Mouse (Mus musculus): ENCODE results near the gene Crygc.

Crygc gene

GRCm38 (mm10) chr1:65073589-65073988, at the start of gene Crygc:
Gene Crygc, minus strand, starts transcription at chr1:65073689.
- DNase-seq (ENCODE audit: low spot score), result no peak

GRCm38 (mm10) chr1:65122574-65123372, 49.3 kb upstream of the Crygc start, which contains the start of gene D630023F18Rik:
Gene D630023F18Rik, minus strand, starts transcription at chr1:65123214.
- no peak for DNase-seq (ENCODE audit: low spot score)

- DNase-seq (ENCODE audit: low spot score), result no peak
Observed at GRCm38 (mm10) chr1:65119438-65119837, 45.9 kb upstream of the Crygc start, which contains the start of gene Gm28845. Gene Gm28845, minus strand, starts transcription at chr1:65119558.

GRCm38 (mm10) chr1:65118150-65118913, 44.8 kb upstream of the Crygc start:
- no peak for DNase-seq (ENCODE audit: low spot score)

- DNase-seq (ENCODE audit: low spot score), result no peak
Observed at GRCm38 (mm10) chr1:65113536-65114172, 40.2 kb upstream of the Crygc start.

GRCm38 (mm10) chr1:65112807-65113196, 39.3 kb upstream of the Crygc start:
- no peak for DNase-seq (ENCODE audit: low spot score)

- DNase-seq (ENCODE audit: low spot score), result peak; percentile 3
Observed at GRCm38 (mm10) chr1:65112031-65112806, 38.7 kb upstream of the Crygc start.

- no peak for DNase-seq (ENCODE audit: low spot score)
Observed at GRCm38 (mm10) chr1:65109756-65110435, 36.4 kb upstream of the Crygc start.

GRCm38 (mm10) chr1:65109196-65109595, 35.7 kb upstream of the Crygc start:
- DNase-seq (ENCODE audit: low spot score), result no peak

- no peak for DNase-seq (ENCODE audit: low spot score)
Observed at GRCm38 (mm10) chr1:65107654-65108279, 34.3 kb upstream of the Crygc start.

- DNase-seq (ENCODE audit: low spot score), result no peak
Observed at GRCm38 (mm10) chr1:65103273-65103672, 29.8 kb upstream of the Crygc start, which contains the start of gene Cryga. Gene Cryga, minus strand, starts transcription at chr1:65103373.

GRCm38 (mm10) chr1:65096953-65097352, 23.5 kb upstream of the Crygc start:
- DNase-seq (ENCODE audit: low spot score), result no peak

GRCm38 (mm10) chr1:65091566-65091965, 18.1 kb upstream of the Crygc start:
- DNase-seq (ENCODE audit: low spot score), result no peak

- DNase-seq (ENCODE audit: low spot score), result no peak
Observed at GRCm38 (mm10) chr1:65090370-65090769, 16.9 kb upstream of the Crygc start.

- no peak for DNase-seq (ENCODE audit: low spot score)
Observed at GRCm38 (mm10) chr1:65088567-65089356, 15.3 kb upstream of the Crygc start.

GRCm38 (mm10) chr1:65082188-65082587, 8.7 kb upstream of the Crygc start, which contains the start of gene Crygb:
Gene Crygb, minus strand, starts transcription at chr1:65082288.
- DNase-seq (ENCODE audit: low spot score), result no peak

GRCm38 (mm10) chr1:65075607-65076006, 2.1 kb upstream of the Crygc start:
- no peak for DNase-seq (ENCODE audit: low spot score)

GRCm38 (mm10) chr1:65067842-65068241, 5.6 kb downstream of the Crygc start:
- DNase-seq (ENCODE audit: low spot score), result no peak

- DNase-seq (ENCODE audit: low spot score), result no peak
Observed at GRCm38 (mm10) chr1:65064201-65064600, 9.3 kb downstream of the Crygc start.

- no peak for DNase-seq (ENCODE audit: low spot score)
Observed at GRCm38 (mm10) chr1:65063352-65063751, 10.1 kb downstream of the Crygc start, which contains the start of gene Crygd. Gene Crygd, minus strand, starts transcription at chr1:65063452.
